Mouse (Mus musculus) hindbrain, embryonic 14.5 days (tissue): ENCODE measurements around the gene 4930568D16Rik. TPM values are rescaled to one million over a fixed set of nuclear protein-coding genes. Genes with fewer than 3 reads are reported as not detected.

ENCODE experiments used
- ATAC-seq: fragments of 200-750 bp; cut with Nextera tagmentation; 2 replicates; pipeline ENCODE4 v1.8.0; 2017; ENCODE audit warnings: moderate number of reproducible peaks, mild to moderate bottlenecking, moderate TSS enrichment, moderate library complexity; ENCODE audit not compliant: low FRiP score
- DNase-seq: peaks from one replicate; pipeline ENCODE4 v3.0.0-alpha.2; 2015; ENCODE audit warnings: low spot score
- H3K27ac ChIP-seq: fragments of 300-500 bp; sonication (generic); 2 replicates; pipeline ENCODE4 v1.5.1; 2014; ENCODE audit warnings: mild to moderate bottlenecking, moderate library complexity
- H3K27me3 ChIP-seq: fragments of 300-500 bp; sonication (generic); 2 replicates; pipeline ENCODE4 v1.6.1; 2014; ENCODE audit warnings: mild to moderate bottlenecking, low read length, mixed read lengths; ENCODE audit not compliant: control insufficient read depth, insufficient read depth
- H3K36me3 ChIP-seq: fragments of 300-500 bp; sonication (generic); replicated peaks from 2 replicates; pipeline ENCODE4 v1.6.1; 2014; ENCODE audit not compliant: control insufficient read depth, insufficient read depth
- H3K4me1 ChIP-seq: fragments of 300-500 bp; sonication (generic); replicated peaks from 2 replicates; pipeline ENCODE4 v1.6.1; 2014; ENCODE audit warnings: antibody characterized with exemption, low read length, mixed read lengths; ENCODE audit not compliant: control insufficient read depth, insufficient read depth
- H3K4me2 ChIP-seq: fragments of 300-500 bp; sonication (generic); replicated peaks from 2 replicates; pipeline ENCODE4 v1.6.1; 2014; ENCODE audit warnings: mild to moderate bottlenecking, moderate library complexity
- H3K4me3 ChIP-seq: fragments of 300-500 bp; sonication (generic); replicated peaks from 2 replicates; pipeline ENCODE4 v1.5.1; 2014; ENCODE audit warnings: mild to moderate bottlenecking, low read length
- H3K9ac ChIP-seq: fragments of 300-500 bp; sonication (generic); 2 replicates; pipeline ENCODE4 v1.6.1; 2014
- H3K9me3 ChIP-seq: fragments of 300-500 bp; sonication (generic); 2 replicates; pipeline ENCODE4 v1.6.1; 2016; ENCODE audit warnings: low read length; ENCODE audit not compliant: control insufficient read depth
- WGBS: fragments of 180-500 bp; shearing (Covaris S2); extraction: QIAGEN DNeasy Blood & Tissue Kit; methylation state at CpG from one replicate; pipeline ENCODE4 v1.1.7; 2014; 5-methylcytosine and 5-hydroxymethylcytosine counted together
- polyA plus RNA-seq: library from polyadenylated mRNA; unstranded; fragments of >200 nt; fragmentation: Nextera tagmentation; extraction: Ambion mirVana; gene quantifications from 2 replicates; pipeline ENCODE4 v1.2.1, GENCODE M21; 2014

The 4930568D16Rik gene
- polyA plus RNA-seq, 1 experiment from 2014 or later: not detected

DNA sequence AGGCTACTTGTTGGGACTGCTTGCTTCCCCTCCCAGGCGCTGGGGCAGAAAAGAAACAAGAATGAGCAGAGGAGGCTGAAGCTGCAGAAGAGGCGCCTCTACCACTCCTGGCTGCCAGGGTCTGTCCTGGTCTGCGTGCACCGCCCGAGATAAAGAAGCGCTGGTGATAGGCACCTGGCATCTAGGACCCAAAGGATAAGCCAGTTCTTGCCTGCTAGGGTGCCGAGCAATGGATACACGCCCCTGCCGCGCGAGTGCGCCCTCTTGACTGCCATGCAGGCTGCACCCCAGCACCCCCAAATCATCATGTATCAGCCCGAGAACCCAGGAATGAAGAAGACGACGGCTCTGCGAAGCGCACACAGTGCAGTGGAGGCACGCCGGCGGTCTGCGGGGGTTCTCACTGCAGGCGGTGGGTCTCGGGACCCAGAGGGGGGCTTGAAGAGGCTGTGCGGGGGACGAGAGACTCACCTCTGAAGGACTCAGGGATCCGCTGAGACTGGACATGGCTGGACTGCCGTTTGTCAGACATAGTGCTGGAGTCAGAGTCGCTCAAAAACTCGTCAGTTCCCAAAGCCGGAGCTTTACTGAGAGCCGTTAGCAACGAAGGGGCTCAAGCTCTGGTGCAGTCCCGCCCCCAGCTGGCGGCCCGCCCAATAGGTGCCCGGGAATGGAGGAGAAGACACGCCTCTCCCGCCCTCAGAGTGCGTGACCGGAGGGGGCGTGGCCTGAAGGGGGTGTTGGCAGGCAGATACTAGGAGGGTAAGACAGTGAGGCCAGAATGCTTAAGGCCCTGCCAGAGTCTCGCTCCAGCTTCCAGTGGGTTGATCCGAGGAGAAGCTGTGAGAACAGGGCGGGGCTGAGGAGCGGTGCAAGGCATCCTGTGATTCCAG, 30.9 kb downstream of the 4930568D16Rik start, which contains the start of gene Stom:
Gene Stom, minus strand, starts transcription at position 589 of the 893 bp plus-strand sequence.
- Histone ChIP-seq H3K27ac (peak within 1 kb of the TSS; percentile 80), H3K27me3 (no peaks in the 10 kb centered on the region), H3K9ac (peak within 1 kb of the TSS; percentile 81), H3K4me1 (peaks cover 18% of the 10 kb centered on the region), H3K4me2 (peak within 1 kb of the TSS; percentile 99), H3K9me3 (no peaks in the 10 kb centered on the region), H3K4me3 (peak within 1 kb of the TSS; percentile 72), H3K36me3 (no peaks in the 10 kb centered on the region)
- WGBS: under 1% methylated on average over 45 of the region's 45 CpGs
- ATAC-seq (peak; percentile 98), DNase-seq (peak; percentile 97)

DNA sequence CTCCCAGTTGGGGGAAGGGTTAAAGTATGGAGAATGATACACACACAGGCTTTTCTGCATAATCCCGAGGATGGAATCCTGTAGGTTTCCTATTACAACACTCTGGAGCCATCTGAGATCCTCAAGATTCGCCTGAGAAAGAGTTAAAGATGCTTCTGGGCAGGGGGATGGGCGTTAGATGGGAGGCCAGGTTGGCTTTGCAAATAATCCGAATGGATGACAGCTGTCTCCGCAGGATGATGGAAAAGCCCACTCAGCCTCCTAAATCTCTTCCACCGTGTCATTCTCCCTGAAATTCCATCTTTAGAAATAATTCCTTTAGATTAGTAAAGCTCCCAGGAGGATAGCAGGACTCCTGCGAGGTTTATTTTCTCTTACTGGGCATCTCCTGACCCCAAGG, 31.9 kb downstream of the 4930568D16Rik start:
- H3K4me3 ChIP-seq: peak overlapping the region; percentile 72
- no peaks in the 10 kb centered on the region for H3K27me3 ChIP-seq
- no peak for ATAC-seq
- DNase-seq: no peak
- H3K9me3 ChIP-seq: no peaks in the 10 kb centered on the region
- peaks cover 18% of the 10 kb centered on the region for H3K4me1 ChIP-seq
- peak overlapping the region; percentile 99 for H3K4me2 ChIP-seq
- H3K27ac ChIP-seq: no peak overlapping the region
- H3K9ac ChIP-seq: peak overlapping the region; percentile 81
- no peaks in the 10 kb centered on the region for H3K36me3 ChIP-seq
- 9% methylated on average over 7 of the region's 7 CpGs for WGBS

DNA sequence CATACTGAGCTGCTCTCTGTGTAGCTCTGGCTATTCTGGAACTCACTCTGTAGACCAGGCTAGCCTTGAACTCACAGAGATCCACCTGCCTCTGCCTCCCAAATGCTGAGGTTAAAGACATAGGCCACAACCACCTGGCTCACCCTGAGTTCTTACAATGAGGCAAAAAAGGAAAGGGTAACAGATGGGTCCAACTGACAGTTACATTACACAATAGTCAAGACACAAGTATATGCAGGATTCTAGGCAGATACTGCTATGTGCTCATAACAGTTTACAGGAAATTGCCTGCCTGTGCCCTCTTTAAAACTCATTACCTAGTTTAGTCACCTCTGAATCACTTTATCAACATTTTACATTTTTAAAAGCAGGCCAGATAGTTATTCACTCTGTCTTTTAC, 33.9 kb downstream of the 4930568D16Rik start:
- Histone ChIP-seq H3K9me3 (no peaks in the 10 kb centered on the region), H3K27me3 (no peaks in the 10 kb centered on the region)
- no peak for ATAC-seq

DNA sequence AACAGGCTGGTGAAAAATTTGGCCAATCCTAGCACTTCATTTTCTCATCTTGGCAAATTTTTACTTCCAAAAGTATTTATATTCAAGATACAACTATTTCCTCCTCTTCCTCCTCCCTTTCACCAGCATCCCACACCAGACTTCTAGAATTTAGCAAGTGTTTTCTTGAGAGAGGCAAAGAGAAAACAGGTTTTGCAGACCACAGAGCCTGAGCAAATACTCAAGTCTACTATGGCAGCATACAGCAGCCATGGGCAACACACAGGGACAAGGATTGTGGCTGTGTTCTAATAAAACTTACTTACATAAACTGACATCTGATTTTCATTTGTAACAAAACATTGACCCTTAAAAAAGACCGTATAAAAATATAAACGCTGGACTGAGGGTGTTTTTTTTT, 36.3 kb downstream of the 4930568D16Rik start:
- no peak for DNase-seq
- no peak for ATAC-seq
- Histone ChIP-seq H3K4me2 (no peak overlapping the region), H3K36me3 (no peaks in the 10 kb centered on the region), H3K9me3 (no peaks in the 10 kb centered on the region), H3K9ac (no peak overlapping the region), H3K4me1 (peaks cover 12% of the 10 kb centered on the region), H3K27me3 (no peaks in the 10 kb centered on the region), H3K4me3 (no peak overlapping the region), H3K27ac (no peak overlapping the region)
- WGBS: 78% methylated on average over 2 of the region's 2 CpGs

More for the DNA sequence above, 33.9 kb downstream of the 4930568D16Rik start:
- no peak overlapping the region for H3K4me3 ChIP-seq
- H3K36me3 ChIP-seq: no peaks in the 10 kb centered on the region
- H3K9ac ChIP-seq: no peak overlapping the region
- peaks cover 18% of the 10 kb centered on the region for H3K4me1 ChIP-seq
- no peak overlapping the region for H3K4me2 ChIP-seq
- H3K27ac ChIP-seq: no peak overlapping the region
- DNase-seq: no peak

DNA sequence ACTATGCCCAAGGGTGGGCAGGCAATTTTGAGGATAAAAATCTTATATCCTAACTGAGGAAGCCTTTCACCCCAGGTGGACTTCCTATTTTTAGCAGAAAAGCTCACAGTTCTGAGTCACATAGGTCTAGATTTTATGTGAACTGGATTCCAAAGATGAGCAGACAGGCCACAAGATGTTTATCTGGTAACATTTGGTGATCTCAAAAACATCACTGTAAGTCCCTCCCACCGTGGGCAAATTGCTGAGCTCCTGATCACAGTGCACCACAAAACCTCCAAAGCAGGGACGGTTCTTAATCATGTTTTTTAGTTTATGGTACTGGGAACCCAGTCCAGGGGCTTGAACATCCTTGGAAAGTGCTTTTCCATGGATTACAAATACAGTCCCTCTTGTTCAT, 38.5 kb downstream of the 4930568D16Rik start:
- no peak overlapping the region for H3K27ac ChIP-seq
- H3K4me1 ChIP-seq: no peaks in the 10 kb centered on the region
- no peak overlapping the region for H3K4me2 ChIP-seq
- no peak overlapping the region for H3K4me3 ChIP-seq
- no peaks in the 10 kb centered on the region for H3K27me3 ChIP-seq
- 91% methylated on average over 2 of the region's 2 CpGs for WGBS
- no peaks in the 10 kb centered on the region for H3K9me3 ChIP-seq
- no peak for DNase-seq
- no peak overlapping the region for H3K9ac ChIP-seq
- H3K36me3 ChIP-seq: no peaks in the 10 kb centered on the region
- ATAC-seq: no peak

DNA sequence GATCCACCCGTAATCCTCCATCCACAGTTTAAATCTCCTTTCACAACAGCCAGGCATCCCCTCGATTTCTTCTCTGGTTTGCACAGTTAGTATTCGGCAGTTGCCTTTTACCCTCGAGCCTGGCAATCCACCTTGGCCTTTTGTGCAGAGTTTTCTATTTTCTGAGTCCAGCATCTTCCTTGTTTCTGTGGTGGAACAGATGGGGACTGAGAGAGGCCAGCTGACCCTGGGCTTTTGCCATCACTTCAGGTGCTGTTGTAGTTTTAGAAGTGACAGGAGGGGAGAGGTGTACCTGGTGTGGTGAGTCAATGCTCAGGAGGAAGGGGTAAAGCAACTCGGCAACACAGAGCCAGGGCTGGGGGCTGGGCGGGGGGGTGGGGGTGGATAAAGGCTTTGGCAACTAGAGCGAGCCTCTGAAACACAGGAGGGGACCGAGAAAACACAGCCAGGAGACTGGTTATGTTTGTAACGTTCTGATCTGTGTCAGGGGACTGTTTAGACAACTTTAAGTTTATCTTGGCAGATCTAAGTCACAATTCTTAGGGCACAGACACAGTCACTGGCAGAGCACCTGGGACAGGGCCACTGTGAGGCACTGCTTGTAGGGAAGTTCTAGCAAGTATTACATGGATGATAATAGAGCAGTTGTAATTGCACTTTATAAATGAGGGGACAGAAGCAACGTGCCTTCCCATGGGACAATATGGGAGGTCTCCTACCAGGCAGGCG, 39.3 kb downstream of the 4930568D16Rik start:
- Histone ChIP-seq H3K27ac (no peak overlapping the region), H3K4me2 (no peak overlapping the region), H3K27me3 (no peaks in the 10 kb centered on the region), H3K36me3 (no peaks in the 10 kb centered on the region), H3K4me1 (no peaks in the 10 kb centered on the region), H3K9ac (no peak overlapping the region), H3K9me3 (no peaks in the 10 kb centered on the region), H3K4me3 (no peak overlapping the region)
- 47% methylated on average over 11 of the region's 11 CpGs for WGBS
- DNase-seq (no peak), ATAC-seq (no peak)

DNA sequence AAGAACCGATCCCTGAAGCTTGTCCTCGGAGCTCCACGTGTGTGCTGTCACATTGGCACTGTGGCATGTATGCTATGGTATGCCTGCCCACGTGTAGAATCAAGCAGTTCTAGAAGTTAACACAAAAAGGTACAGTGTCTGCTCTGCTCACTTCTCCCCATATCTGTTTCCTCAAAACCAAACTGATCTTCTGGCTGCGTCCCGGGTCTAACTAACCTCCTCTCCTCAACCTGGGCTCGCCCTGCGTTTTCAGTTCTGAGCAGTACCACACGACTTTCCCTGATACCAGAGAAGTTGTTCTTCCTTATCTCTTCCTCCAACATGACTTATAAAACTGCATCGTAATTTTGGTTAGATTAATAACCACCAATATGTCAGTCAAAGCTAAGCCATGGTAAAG, 39.9 kb downstream of the 4930568D16Rik start:
- Histone ChIP-seq H3K4me3 (no peak overlapping the region), H3K27me3 (no peaks in the 10 kb centered on the region), H3K36me3 (no peaks in the 10 kb centered on the region), H3K4me1 (no peaks in the 10 kb centered on the region), H3K9me3 (no peaks in the 10 kb centered on the region), H3K27ac (no peak overlapping the region), H3K4me2 (no peak overlapping the region), H3K9ac (no peak overlapping the region)
- DNase-seq (no peak), ATAC-seq (no peak)
- WGBS: 77% methylated on average over 10 of the region's 10 CpGs

DNA sequence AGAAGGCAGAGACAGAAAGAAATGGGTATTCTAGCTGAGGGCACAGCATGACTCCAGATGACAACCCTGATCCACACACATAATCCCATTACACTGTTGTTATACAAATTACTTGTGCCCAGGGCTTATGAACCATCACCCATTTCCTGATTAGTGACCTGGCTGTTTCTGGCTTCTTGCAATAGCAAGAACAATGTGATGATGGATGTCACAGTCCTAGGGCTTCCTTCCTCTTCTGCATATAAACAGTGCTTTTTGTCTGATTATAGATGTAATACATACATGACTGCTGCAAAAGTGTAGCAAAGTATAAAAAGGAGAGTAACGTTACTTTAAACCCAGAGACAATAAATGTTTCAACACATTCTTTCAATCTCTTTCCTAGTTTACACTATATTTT, 40.6 kb downstream of the 4930568D16Rik start:
- H3K9me3 ChIP-seq: no peaks in the 10 kb centered on the region
- no peak overlapping the region for H3K4me2 ChIP-seq
- peaks cover 3% of the 10 kb centered on the region for H3K4me1 ChIP-seq
- no peak overlapping the region for H3K27ac ChIP-seq
- no peaks in the 10 kb centered on the region for H3K36me3 ChIP-seq
- no peak overlapping the region for H3K4me3 ChIP-seq
- H3K27me3 ChIP-seq: no peaks in the 10 kb centered on the region
- no peak for DNase-seq
- whole genome bisulfite sequencing: 73% methylated on average over 1 of the region's 1 CpGs
- no peak overlapping the region for H3K9ac ChIP-seq
- no peak for ATAC-seq

DNA sequence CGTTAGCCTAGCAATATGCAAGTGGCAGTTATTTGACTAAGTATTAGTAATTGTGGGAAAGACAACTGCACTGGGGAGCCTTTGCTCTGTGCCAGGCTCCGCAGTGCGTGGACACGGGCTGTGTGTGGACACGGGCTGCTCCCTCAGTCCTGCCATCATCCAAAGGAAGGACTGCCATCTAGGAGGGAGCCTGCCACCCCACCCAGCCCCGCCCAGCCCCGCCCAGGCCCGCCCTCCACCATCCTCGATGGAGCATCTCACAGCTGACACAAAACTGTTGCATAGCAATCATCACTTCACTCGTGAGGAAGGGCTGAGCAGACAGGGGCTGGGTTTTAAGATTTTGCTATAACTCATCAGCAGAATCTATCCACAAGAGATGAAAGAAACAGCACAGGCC, 41.6 kb downstream of the 4930568D16Rik start:
- DNase-seq (no peak), ATAC-seq (no peak)
- Histone ChIP-seq H3K9ac (no peak overlapping the region), H3K36me3 (no peaks in the 10 kb centered on the region), H3K9me3 (no peaks in the 10 kb centered on the region), H3K4me1 (peaks cover 6% of the 10 kb centered on the region), H3K27ac (no peak overlapping the region), H3K4me2 (no peak overlapping the region), H3K4me3 (no peak overlapping the region), H3K27me3 (no peaks in the 10 kb centered on the region)
- 71% methylated on average over 10 of the region's 10 CpGs for WGBS
